Mouse (Mus musculus) heart, postnatal 4 days (tissue): ENCODE results near the gene Arhgap21. TPM values are rescaled to one million over a fixed set of nuclear protein-coding genes. Genes with fewer than 3 reads are reported as not detected.

Source experiments
- total RNA-seq, 2 experiments: library from RNA; stranded (reverse); gene quantifications; 2 replicates each; pipeline ENCODE4 v1.2.3; 2021

The Arhgap21 gene
- total RNA-seq, 2 experiments from 2014 or later = 138 to 140 TPM

Other genes starting within 250 kb of the Arhgap21 start
- gene Enkur, start 236.5 kb upstream of the Arhgap21 start, total RNA-seq = 1 to 10 TPM; 4.8 to 6.5 TPM
- gene Thnsl1, start 236.8 kb upstream of the Arhgap21 start, total RNA-seq = 1 to 10 TPM; 3.6 to 5.2 TPM